Mouse (Mus musculus): ENCODE measurements around the gene Tubgcp4. TPM values are rescaled to one million over a fixed set of nuclear protein-coding genes. Genes with fewer than 3 reads are reported as not detected.
A peak's percentile ranks its signal among the peaks of the same experiment; 100 is the strongest.
"Not testable (repeated sequence)": the region's sequence is repeated elsewhere in the genome, so short reads cannot be mapped to it uniquely, and the experiment has no call there.

Gene Tubgcp4
- polyA plus RNA-seq (2015; fragmentation: Nextera tagmentation; extraction: Ambion mirVana), result 51.4 and 54.3 TPM in 2 replicates

GRCm38 (mm10) chr2:121170481-121170971 lies at the start of gene Tubgcp4:
TSS of gene Tubgcp4 (plus strand) at chr2:121170654.
- ATAC-seq (ENCODE audit: low read depth), result peak; percentile 59
- 0% methylated on average over 38 of the region's 38 CpGs for WGBS

GRCm38 (mm10) chr2:121126302-121126701 lies 44.2 kb upstream of the Tubgcp4 start:
- not testable (repeated sequence) for H3K36me3 ChIP-seq (ENCODE audit: control insufficient read depth, insufficient read depth, low read length); H3K4me2 ChIP-seq (ENCODE audit: low read depth, low read length); H3K9me3 ChIP-seq (ENCODE audit: control insufficient read depth, low read length); H3K27ac ChIP-seq (ENCODE audit: low read length); H3K27me3 ChIP-seq (ENCODE audit: control insufficient read depth, insufficient read depth, low read depth, low read length); H3K4me3 ChIP-seq (ENCODE audit: low read length); ATAC-seq (ENCODE audit: low read depth); H3K9ac ChIP-seq (ENCODE audit: low read length); H3K4me1 ChIP-seq (replicated peaks; ENCODE audit: control insufficient read depth, insufficient read depth, low read length)
- 85% methylated on average over 5 of the region's 5 CpGs for WGBS

More at GRCm38 (mm10) chr2:121170481-121170971, at the start of gene Tubgcp4:
- Histone ChIP-seq H3K27ac (ENCODE audit: low read length) (peak within 1 kb of the TSS; percentile 92), H3K27me3 (ENCODE audit: control insufficient read depth, insufficient read depth, low read depth, low read length) (no peaks in the 10 kb centered on the region), H3K4me2 (ENCODE audit: low read depth, low read length) (peak within 1 kb of the TSS; percentile 66), H3K9me3 (ENCODE audit: control insufficient read depth, low read length) (no peaks in the 10 kb centered on the region), H3K9ac (ENCODE audit: low read length) (peak within 1 kb of the TSS; percentile 91), H3K4me3 (ENCODE audit: low read length) (peak within 1 kb of the TSS; percentile 92), H3K4me1 (replicated peaks; ENCODE audit: control insufficient read depth, insufficient read depth, low read length) (peaks cover 14% of the 10 kb centered on the region), H3K36me3 (ENCODE audit: control insufficient read depth, insufficient read depth, low read length) (peaks cover 11% of the 10 kb centered on the region)

GRCm38 (mm10) chr2:121127536-121127935 lies 42.9 kb upstream of the Tubgcp4 start:
- no peak overlapping the region for H3K9ac ChIP-seq (ENCODE audit: low read length)
- no peaks in the 10 kb centered on the region for H3K9me3 ChIP-seq (ENCODE audit: control insufficient read depth, low read length)
- no peak for ATAC-seq (ENCODE audit: low read depth)
- H3K27me3 ChIP-seq (ENCODE audit: control insufficient read depth, insufficient read depth, low read depth, low read length), result no peaks in the 10 kb centered on the region
- no peak overlapping the region for H3K4me3 ChIP-seq (ENCODE audit: low read length)
- no peaks in the 10 kb centered on the region for H3K4me1 ChIP-seq (replicated peaks; ENCODE audit: control insufficient read depth, insufficient read depth, low read length)
- 67% methylated on average over 1 of the region's 1 CpGs for WGBS
- no peak overlapping the region for H3K4me2 ChIP-seq (ENCODE audit: low read depth, low read length)
- H3K36me3 ChIP-seq (ENCODE audit: control insufficient read depth, insufficient read depth, low read length), result no peaks in the 10 kb centered on the region
- H3K27ac ChIP-seq (ENCODE audit: low read length), result no peak overlapping the region

- peak; percentile 57 for ATAC-seq (ENCODE audit: low read depth)
- H3K27ac ChIP-seq (ENCODE audit: low read length), result peak overlapping the region; percentile 66
- 44% methylated on average over 9 of the region's 9 CpGs for WGBS
Observed at GRCm38 (mm10) chr2:121128865-121129620, 41.4 kb upstream of the Tubgcp4 start.

GRCm38 (mm10) chr2:121132822-121133221 lies 37.6 kb upstream of the Tubgcp4 start:
- WGBS, result 75% methylated on average over 1 of the region's 1 CpGs
- H3K9me3 ChIP-seq (ENCODE audit: control insufficient read depth, low read length), result no peaks in the 10 kb centered on the region
- H3K36me3 ChIP-seq (ENCODE audit: control insufficient read depth, insufficient read depth, low read length), result no peaks in the 10 kb centered on the region
- ATAC-seq (ENCODE audit: low read depth), result no peak
- H3K4me1 ChIP-seq (replicated peaks; ENCODE audit: control insufficient read depth, insufficient read depth, low read length), result peaks cover 3% of the 10 kb centered on the region; the same call in 1 of the 2 replicates
- no peak overlapping the region for H3K4me3 ChIP-seq (ENCODE audit: low read length)
- H3K9ac ChIP-seq (ENCODE audit: low read length), result no peak overlapping the region
- no peak overlapping the region for H3K27ac ChIP-seq (ENCODE audit: low read length)
- no peak overlapping the region for H3K4me2 ChIP-seq (ENCODE audit: low read depth, low read length)
- H3K27me3 ChIP-seq (ENCODE audit: control insufficient read depth, insufficient read depth, low read depth, low read length), result no peaks in the 10 kb centered on the region

More at GRCm38 (mm10) chr2:121128865-121129620, 41.4 kb upstream of the Tubgcp4 start:
- no peaks in the 10 kb centered on the region for H3K36me3 ChIP-seq (ENCODE audit: control insufficient read depth, insufficient read depth, low read length)
- H3K4me3 ChIP-seq (ENCODE audit: low read length), result no peak overlapping the region
- H3K27me3 ChIP-seq (ENCODE audit: control insufficient read depth, insufficient read depth, low read depth, low read length), result no peaks in the 10 kb centered on the region
- no peaks in the 10 kb centered on the region for H3K4me1 ChIP-seq (replicated peaks; ENCODE audit: control insufficient read depth, insufficient read depth, low read length)
- H3K9me3 ChIP-seq (ENCODE audit: control insufficient read depth, low read length), result no peaks in the 10 kb centered on the region
- H3K4me2 ChIP-seq (ENCODE audit: low read depth, low read length), result no peak overlapping the region
- H3K9ac ChIP-seq (ENCODE audit: low read length), result no peak overlapping the region

- Histone ChIP-seq H3K27ac (ENCODE audit: low read length) (no peak overlapping the region), H3K4me2 (ENCODE audit: low read depth, low read length) (no peak overlapping the region), H3K4me3 (ENCODE audit: low read length) (no peak overlapping the region), H3K27me3 (ENCODE audit: control insufficient read depth, insufficient read depth, low read depth, low read length) (no peaks in the 10 kb centered on the region), H3K9ac (ENCODE audit: low read length) (no peak overlapping the region), H3K36me3 (ENCODE audit: control insufficient read depth, insufficient read depth, low read length) (peaks cover 10% of the 10 kb centered on the region; the same call in 1 of the 2 replicates), H3K4me1 (replicated peaks; ENCODE audit: control insufficient read depth, insufficient read depth, low read length) (peaks cover 26% of the 10 kb centered on the region), H3K9me3 (ENCODE audit: control insufficient read depth, low read length) (0 out of 2 replicates have a peak, but pooled peaks cover 3% of the 10 kb centered on the region)
- 94% methylated on average over 4 of the region's 4 CpGs for WGBS
- ATAC-seq (ENCODE audit: low read depth), result no peak
Observed at GRCm38 (mm10) chr2:121137371-121137770, 33.1 kb upstream of the Tubgcp4 start.

GRCm38 (mm10) chr2:121139266-121140017 lies 31.0 kb upstream of the Tubgcp4 start:
- peaks cover 10% of the 10 kb centered on the region; the same call in 1 of the 2 replicates for H3K36me3 ChIP-seq (ENCODE audit: control insufficient read depth, insufficient read depth, low read length)
- WGBS, result 39% methylated on average over 29 of the region's 29 CpGs
- peak overlapping the region; percentile 99 for H3K27ac ChIP-seq (ENCODE audit: low read length)
- H3K4me3 ChIP-seq (ENCODE audit: low read length), result peak overlapping the region; percentile 81
- H3K9ac ChIP-seq (ENCODE audit: low read length), result peak overlapping the region; percentile 94
- 0 out of 2 replicates have a peak, but pooled peaks cover 3% of the 10 kb centered on the region for H3K9me3 ChIP-seq (ENCODE audit: control insufficient read depth, low read length)
- ATAC-seq (ENCODE audit: low read depth), result no peak
- no peaks in the 10 kb centered on the region for H3K27me3 ChIP-seq (ENCODE audit: control insufficient read depth, insufficient read depth, low read depth, low read length)
- peaks cover 26% of the 10 kb centered on the region for H3K4me1 ChIP-seq (replicated peaks; ENCODE audit: control insufficient read depth, insufficient read depth, low read length)
- peak overlapping the region; percentile 92 for H3K4me2 ChIP-seq (ENCODE audit: low read depth, low read length)

GRCm38 (mm10) chr2:121140018-121140882 lies 30.2 kb upstream of the Tubgcp4 start, which contains the start of the genes Adal and Lcmt2:
TSS of gene Adal (plus strand) at chr2:121140428.
TSS of gene Lcmt2 (minus strand) at chr2:121140653.
- 0 out of 2 replicates have a peak, but pooled peaks cover 3% of the 10 kb centered on the region for H3K9me3 ChIP-seq (ENCODE audit: control insufficient read depth, low read length)
- peak; percentile 96 for ATAC-seq (ENCODE audit: low read depth)
- peak within 1 kb of the TSS; percentile 99 for H3K27ac ChIP-seq (ENCODE audit: low read length)
- peaks cover 11% of the 10 kb centered on the region; the same call in 1 of the 2 replicates for H3K36me3 ChIP-seq (ENCODE audit: control insufficient read depth, insufficient read depth, low read length)
- WGBS, result under 1% methylated on average over 87 of the region's 87 CpGs
- no peaks in the 10 kb centered on the region for H3K27me3 ChIP-seq (ENCODE audit: control insufficient read depth, insufficient read depth, low read depth, low read length)
- H3K4me1 ChIP-seq (replicated peaks; ENCODE audit: control insufficient read depth, insufficient read depth, low read length), result peaks cover 26% of the 10 kb centered on the region
- H3K4me2 ChIP-seq (ENCODE audit: low read depth, low read length), result peak within 1 kb of the TSS; percentile 92
- H3K9ac ChIP-seq (ENCODE audit: low read length), result peak within 1 kb of the TSS; percentile 94
- H3K4me3 ChIP-seq (ENCODE audit: low read length), result peak within 1 kb of the TSS; percentile 81
